Mouse (Mus musculus) stomach, embryonic 15.5 days (tissue): ENCODE results near the gene Ccdc93. TPM values are rescaled to one million over a fixed set of nuclear protein-coding genes. Genes with fewer than 3 reads are reported as not detected.

Source experiments
- ATAC-seq: fragments of 200-750 bp; cut with Nextera tagmentation; 2 replicates; pipeline ENCODE4 v1.8.0; 2017; ENCODE audit warnings: low read depth, moderate number of reproducible peaks, moderate TSS enrichment; ENCODE audit not compliant: insufficient read depth, low FRiP score
- H3K27ac ChIP-seq: fragments of 300-500 bp; sonication (generic); 2 replicates; pipeline ENCODE4 v1.5.1; 2015; ENCODE audit warnings: mild to moderate bottlenecking, inconsistent platforms
- H3K27me3 ChIP-seq: fragments of 300-500 bp; sonication (generic); replicated peaks from 2 replicates; pipeline ENCODE4 v1.6.1; 2015; ENCODE audit warnings: inconsistent platforms
- H3K36me3 ChIP-seq: fragments of 300-500 bp; sonication (generic); 2 replicates; pipeline ENCODE4 v1.6.1; 2015; ENCODE audit warnings: inconsistent platforms
- H3K4me1 ChIP-seq: fragments of 300-500 bp; sonication (generic); 2 replicates; pipeline ENCODE4 v1.6.1; 2015; ENCODE audit warnings: inconsistent platforms
- H3K4me2 ChIP-seq: fragments of 300-500 bp; sonication (generic); 2 replicates; pipeline ENCODE4 v1.6.1; 2015; ENCODE audit warnings: mild to moderate bottlenecking, inconsistent platforms
- H3K4me3 ChIP-seq: fragments of 300-500 bp; sonication (generic); replicated peaks from 2 replicates; pipeline ENCODE4 v1.5.1; 2015; ENCODE audit warnings: inconsistent platforms
- H3K9ac ChIP-seq: fragments of 300-500 bp; sonication (generic); 2 replicates; pipeline ENCODE4 v1.6.1; 2015; ENCODE audit warnings: inconsistent platforms
- H3K9me3 ChIP-seq: fragments of 300-500 bp; sonication (generic); 2 replicates; pipeline ENCODE4 v1.6.1; 2016; ENCODE audit warnings: inconsistent platforms
- WGBS: fragments of 180-500 bp; shearing (Covaris S2); methylation state at CpG from one replicate; pipeline ENCODE4 v1.1.7; 2015; 5-methylcytosine and 5-hydroxymethylcytosine counted together
- polyA plus RNA-seq: library from polyadenylated mRNA; unstranded; fragments of >200 nt; fragmentation: Nextera tagmentation; extraction: Ambion mirVana; gene quantifications from 2 replicates; pipeline ENCODE4 v1.2.1, GENCODE M21; 2015

The Ccdc93 gene
- polyA plus RNA-seq, 1 experiment from 2014 or later = 9.9 TPM

DNA sequence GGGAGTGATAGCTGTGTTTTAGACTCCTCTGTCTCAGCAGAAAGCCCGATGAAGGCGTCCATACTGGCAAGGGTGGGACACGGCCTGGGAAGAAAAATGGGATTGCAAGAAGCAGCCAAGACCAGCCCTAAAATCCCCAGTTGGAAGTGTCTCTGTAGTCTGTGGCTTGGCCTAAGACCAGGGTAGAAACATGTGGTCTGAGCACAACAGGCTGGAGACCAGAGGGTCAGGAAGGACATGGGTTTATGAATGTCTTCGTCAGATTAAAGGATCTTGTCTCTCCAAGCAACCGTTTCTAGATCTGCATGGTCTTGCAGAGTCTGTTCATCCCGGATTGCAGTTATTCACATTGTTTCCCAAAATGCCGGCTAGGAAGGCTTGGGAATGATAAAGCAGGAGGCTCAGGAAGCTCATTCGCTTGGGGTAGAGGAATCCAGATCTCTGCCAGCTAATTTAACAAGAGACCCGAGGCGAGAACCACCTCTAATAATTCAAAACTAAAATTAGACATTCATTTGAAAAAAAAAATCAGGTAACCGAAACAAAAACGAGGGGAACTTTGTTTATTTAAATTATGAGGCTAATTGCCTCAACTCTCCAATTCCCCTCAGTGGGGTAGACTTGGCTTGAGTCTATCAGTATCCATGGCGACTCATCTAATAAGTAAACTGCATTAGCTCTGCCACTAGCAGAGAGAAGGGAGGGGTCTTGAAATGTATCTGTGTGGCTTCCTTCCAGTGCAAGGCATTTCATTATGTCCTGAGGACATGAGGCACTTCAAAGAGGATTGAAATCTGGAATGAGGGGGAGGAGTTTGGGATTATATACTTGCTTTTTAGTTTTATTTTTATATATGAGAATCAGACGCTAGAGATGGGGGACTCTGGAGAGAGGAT is 31.6 kb upstream of the Ccdc93 start:
- 42% methylated on average over 14 of the region's 14 CpGs for WGBS
- no peaks in the 10 kb centered on the region for H3K27me3 ChIP-seq
- H3K4me3 ChIP-seq = no peak overlapping the region
- H3K4me1 ChIP-seq = 0 out of 2 replicates have a peak, but pooled peaks cover 5% of the 10 kb centered on the region
- H3K36me3 ChIP-seq = no peaks in the 10 kb centered on the region
- no peaks in the 10 kb centered on the region for H3K9me3 ChIP-seq
- H3K27ac ChIP-seq = no peak overlapping the region
- H3K4me2 ChIP-seq = no peak overlapping the region
- no peak overlapping the region for H3K9ac ChIP-seq
- ATAC-seq = no peak

DNA sequence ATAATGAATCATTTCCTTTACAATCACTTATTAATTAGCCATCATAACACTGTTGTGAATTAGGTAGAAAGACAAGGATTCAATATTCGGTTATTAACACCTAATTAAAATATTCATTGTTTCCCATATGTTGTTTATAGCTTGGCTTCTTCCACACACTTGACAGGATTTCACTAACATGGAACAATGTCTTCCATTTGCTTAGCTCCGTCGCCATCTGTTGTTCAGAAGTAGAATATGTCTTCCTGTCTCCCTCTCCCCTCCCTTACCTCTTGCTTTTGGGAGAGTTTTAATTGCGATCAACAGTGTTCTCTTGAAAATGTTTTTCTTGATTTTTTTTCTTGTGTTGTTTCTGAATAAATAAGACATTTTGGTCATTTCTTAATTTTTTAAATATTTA is 30.6 kb upstream of the Ccdc93 start:
- H3K36me3 ChIP-seq = no peaks in the 10 kb centered on the region
- no peak overlapping the region for H3K4me3 ChIP-seq
- WGBS = 23% methylated on average over 4 of the region's 4 CpGs
- no peaks in the 10 kb centered on the region for H3K27me3 ChIP-seq
- H3K4me1 ChIP-seq = 0 out of 2 replicates have a peak, but pooled peaks cover 5% of the 10 kb centered on the region
- no peak for ATAC-seq
- no peak overlapping the region for H3K9ac ChIP-seq
- H3K27ac ChIP-seq = no peak overlapping the region
- no peak overlapping the region for H3K4me2 ChIP-seq
- H3K9me3 ChIP-seq = no peaks in the 10 kb centered on the region

DNA sequence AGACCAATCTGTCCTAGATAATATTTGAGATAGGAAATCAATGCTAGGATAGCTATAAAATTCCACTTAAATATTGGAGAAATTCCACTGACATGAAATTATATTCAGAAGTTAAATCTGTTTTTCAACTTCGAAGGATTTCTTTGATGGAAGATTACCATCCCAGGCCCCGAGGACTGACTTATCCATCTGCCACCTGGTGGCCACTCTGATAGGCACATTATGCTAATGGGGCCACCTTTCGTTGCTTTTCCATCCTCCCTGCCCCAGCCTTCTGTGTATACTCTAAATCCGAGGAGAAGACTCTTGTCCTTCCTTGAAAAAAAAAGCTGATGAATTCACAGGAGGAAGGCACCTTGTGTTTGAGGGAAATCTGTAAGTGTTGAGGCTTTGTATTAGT is 11.8 kb upstream of the Ccdc93 start:
- 31% methylated on average over 4 of the region's 4 CpGs for WGBS
- Histone ChIP-seq H3K36me3 (no peaks in the 10 kb centered on the region), H3K9ac (no peak overlapping the region), H3K27ac (no peak overlapping the region), H3K27me3 (no peaks in the 10 kb centered on the region), H3K4me3 (no peak overlapping the region), H3K4me1 (no peaks in the 10 kb centered on the region), H3K9me3 (no peaks in the 10 kb centered on the region), H3K4me2 (no peak overlapping the region)
- no peak for ATAC-seq

DNA sequence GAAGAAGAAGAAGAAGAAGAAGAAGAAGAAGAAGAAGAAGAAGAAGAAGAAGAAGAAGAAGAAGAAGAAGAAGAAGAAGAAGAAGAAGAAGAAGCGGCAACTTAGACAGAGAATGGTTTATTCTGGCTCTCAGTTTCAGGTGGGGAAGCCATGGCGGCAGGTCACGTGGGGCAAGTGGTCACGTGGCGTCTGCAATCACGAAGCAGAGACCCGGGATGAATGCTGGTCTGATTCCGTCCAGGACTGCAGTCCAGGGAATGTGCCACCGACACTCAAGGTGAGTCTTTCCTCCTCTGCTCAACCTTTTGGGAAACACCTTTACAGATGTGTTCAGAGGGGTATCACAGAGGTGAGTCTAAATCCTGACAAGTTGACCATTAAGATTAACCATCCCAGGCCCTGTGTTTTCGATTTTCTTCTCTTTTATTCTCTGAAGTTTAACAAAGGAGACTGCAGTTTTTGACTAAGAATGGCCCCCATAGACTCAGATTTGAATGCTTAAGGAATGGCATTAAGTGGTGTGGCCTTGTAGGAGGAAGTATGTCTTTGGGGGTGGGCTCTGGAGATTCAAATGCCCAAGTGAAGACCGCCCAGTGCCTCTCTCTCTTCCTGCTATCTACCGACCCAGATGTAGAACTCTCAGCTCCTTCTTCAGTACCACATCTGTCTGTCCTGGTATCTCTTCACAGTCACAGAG is 11.1 kb upstream of the Ccdc93 start:
- Histone ChIP-seq H3K27ac (no peak overlapping the region), H3K36me3 (no peaks in the 10 kb centered on the region), H3K4me1 (no peaks in the 10 kb centered on the region), H3K27me3 (no peaks in the 10 kb centered on the region), H3K4me2 (no peak overlapping the region), H3K9ac (no peak overlapping the region), H3K9me3 (no peaks in the 10 kb centered on the region), H3K4me3 (no peak overlapping the region)
- 79% methylated on average over 12 of the region's 12 CpGs for WGBS
- no peak for ATAC-seq

DNA sequence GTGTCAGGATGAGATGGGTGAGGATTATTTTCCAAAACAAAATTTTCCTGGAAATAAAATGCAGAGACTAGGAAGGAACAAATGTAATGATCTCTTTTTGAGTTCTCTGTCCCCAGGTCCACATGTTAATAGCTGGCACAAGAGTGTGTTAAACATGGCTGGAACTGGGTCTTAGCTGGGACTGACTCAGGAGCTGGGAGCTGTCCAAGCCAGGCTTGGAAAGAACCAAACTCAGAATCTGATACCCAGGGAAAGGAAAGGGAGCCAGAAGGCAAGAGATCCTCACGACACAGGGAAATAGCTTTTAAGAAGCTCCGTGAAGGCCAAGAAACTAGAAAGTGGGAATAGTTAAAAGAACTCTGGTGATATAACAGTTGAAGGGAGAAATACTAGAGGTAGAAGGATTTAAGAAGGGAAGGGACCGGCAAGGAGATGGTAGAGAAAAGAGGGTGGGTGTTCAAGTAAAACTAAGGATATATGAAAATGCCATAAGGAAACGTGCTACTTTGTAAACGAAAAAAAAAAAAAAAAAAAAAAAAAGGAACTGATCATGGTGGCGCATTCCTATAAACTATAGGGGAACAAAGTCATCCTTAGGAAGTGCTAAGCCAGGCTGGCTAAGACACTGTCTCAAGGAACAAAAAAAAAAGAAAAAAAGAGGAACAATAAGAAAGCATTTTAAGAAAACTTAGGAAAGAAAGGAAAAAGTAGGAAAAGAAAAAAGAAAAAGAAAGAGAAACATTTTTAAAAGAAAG is 489 bp upstream of the Ccdc93 start:
- peak overlapping the region; percentile 96 for H3K4me2 ChIP-seq
- WGBS = 19% methylated on average over 6 of the region's 6 CpGs
- H3K9ac ChIP-seq = no peak overlapping the region
- peak overlapping the region; percentile 90; the same call in 1 of the 2 replicates for H3K4me3 ChIP-seq
- peaks cover 7% of the 10 kb centered on the region for H3K4me1 ChIP-seq
- no peak overlapping the region for H3K27ac ChIP-seq
- no peak for ATAC-seq
- H3K9me3 ChIP-seq = no peaks in the 10 kb centered on the region
- no peaks in the 10 kb centered on the region for H3K27me3 ChIP-seq
- no peaks in the 10 kb centered on the region for H3K36me3 ChIP-seq

DNA sequence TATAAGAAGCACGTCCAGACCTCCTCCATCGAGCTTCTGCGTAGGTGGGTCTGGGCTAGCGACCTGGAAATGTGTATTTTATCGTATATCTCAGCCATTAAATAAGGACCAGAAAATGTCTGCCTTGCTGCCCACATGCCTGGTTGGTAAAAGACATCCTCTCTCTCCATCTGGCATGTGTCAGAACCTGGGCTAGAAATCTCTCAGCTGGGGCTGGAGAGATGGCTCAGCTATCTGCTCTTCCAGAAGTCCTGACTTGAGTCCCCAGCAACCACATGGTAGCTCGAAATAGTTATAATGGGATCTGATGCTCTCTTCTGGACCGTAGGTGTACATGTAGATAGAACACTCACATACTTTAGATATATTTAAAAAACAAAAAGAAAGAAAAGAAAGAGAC is 5.1 kb downstream of the Ccdc93 start:
- Histone ChIP-seq H3K4me3 (no peak overlapping the region), H3K27me3 (no peaks in the 10 kb centered on the region), H3K9me3 (no peaks in the 10 kb centered on the region), H3K9ac (no peak overlapping the region), H3K27ac (no peak overlapping the region), H3K4me1 (peaks cover 3% of the 10 kb centered on the region; the same call in 1 of the 2 replicates), H3K36me3 (peaks cover 11% of the 10 kb centered on the region; the same call in 1 of the 2 replicates), H3K4me2 (no peak overlapping the region)
- no peak for ATAC-seq
- 91% methylated on average over 7 of the region's 7 CpGs for WGBS

DNA sequence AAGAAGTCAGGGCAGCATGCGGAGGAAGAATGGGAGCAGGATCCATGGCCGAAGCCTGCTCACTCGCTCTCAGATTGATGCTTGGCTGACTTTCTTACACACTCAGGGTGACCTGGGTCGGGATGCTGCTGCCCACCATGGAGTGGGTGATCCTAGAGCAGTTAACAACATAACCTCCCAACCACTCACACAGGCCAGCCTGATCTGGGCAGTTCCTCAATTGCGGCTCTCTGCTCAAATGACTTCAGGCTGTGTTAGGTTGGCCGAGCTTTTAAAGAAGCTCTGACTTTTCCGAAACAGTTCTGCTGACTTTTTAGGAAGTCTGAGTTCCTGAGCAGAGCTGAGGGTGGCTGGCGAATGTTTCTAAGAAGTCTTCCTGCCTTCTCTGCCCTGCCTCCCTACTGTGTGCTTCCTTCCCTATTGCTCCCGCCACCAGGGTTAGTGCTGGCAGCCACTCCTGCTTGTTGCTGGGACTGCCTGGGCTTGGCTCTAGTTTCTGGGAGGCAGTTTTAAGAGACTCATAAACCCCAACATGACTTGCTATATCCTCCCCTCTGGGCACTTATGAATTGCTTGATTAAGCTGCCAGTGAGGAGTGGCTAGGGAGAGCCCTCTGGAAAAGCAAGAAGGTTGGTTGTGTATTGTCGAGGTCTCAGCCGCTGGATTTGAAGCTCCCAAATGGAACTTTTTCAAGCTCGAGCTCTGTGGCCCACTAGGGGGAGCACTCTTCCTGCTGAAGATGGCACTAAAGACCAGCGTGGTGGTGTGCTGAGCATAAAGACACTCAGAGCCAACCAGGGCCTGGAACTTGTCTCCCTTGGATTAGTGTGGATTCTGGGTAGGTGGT is 9.9 kb downstream of the Ccdc93 start:
- Histone ChIP-seq H3K9ac (no peak overlapping the region), H3K4me3 (no peak overlapping the region), H3K9me3 (no peaks in the 10 kb centered on the region), H3K4me2 (no peak overlapping the region), H3K27ac (no peak overlapping the region), H3K27me3 (no peaks in the 10 kb centered on the region), H3K36me3 (peaks cover 24% of the 10 kb centered on the region), H3K4me1 (no peaks in the 10 kb centered on the region)
- ATAC-seq = no peak
- 65% methylated on average over 13 of the region's 13 CpGs for WGBS

DNA sequence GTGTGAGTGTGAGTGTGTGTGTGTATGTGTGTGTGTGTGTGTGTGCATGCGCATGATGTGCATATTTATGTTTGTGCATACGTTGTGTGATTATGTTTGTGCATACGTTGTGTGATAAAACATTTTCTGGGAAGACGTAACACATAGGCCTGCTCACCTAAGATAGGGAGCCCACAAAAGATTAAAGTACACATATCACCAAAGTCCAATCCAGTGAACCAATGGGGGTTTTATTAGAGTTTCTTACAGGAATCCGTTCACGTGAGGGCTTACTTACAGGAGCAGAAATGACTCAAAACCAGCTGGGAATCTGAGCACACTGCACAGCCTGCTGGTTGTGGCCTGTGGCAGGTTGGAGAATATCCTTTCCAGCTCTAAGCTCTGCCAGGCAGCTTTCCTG is 13.3 kb downstream of the Ccdc93 start:
- WGBS = 92% methylated on average over 6 of the region's 6 CpGs
- Histone ChIP-seq H3K4me1 (no peaks in the 10 kb centered on the region), H3K27ac (no peak overlapping the region), H3K9me3 (no peaks in the 10 kb centered on the region), H3K4me3 (no peak overlapping the region), H3K36me3 (peaks cover 32% of the 10 kb centered on the region), H3K4me2 (no peak overlapping the region), H3K9ac (no peak overlapping the region), H3K27me3 (no peaks in the 10 kb centered on the region)
- ATAC-seq = no peak

DNA sequence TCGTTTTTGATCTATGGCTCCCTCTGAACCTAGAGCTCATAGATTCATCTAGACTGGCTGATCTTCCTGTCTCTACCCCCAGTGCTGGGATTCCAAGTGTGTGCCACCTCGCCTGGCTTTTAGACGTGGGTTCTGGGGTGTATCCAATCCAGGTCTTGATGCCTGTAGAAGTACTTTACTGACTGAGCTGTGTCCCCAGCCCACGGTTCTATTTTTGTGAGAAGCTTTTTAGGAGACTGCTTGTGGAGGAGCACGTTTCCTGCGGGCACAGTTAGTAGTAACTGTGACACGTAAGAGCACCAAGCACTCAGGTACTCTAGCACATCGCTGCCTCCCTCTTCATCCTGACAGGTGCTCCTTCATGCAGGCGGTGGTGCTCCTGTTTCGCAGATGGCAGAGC is 16.4 kb downstream of the Ccdc93 start:
- Histone ChIP-seq H3K4me1 (no peaks in the 10 kb centered on the region), H3K27ac (no peak overlapping the region), H3K36me3 (peaks cover 29% of the 10 kb centered on the region; the same call in 1 of the 2 replicates), H3K4me2 (no peak overlapping the region), H3K27me3 (no peaks in the 10 kb centered on the region), H3K4me3 (no peak overlapping the region), H3K9ac (no peak overlapping the region), H3K9me3 (no peaks in the 10 kb centered on the region)
- 94% methylated on average over 10 of the region's 10 CpGs for WGBS
- ATAC-seq = no peak

DNA sequence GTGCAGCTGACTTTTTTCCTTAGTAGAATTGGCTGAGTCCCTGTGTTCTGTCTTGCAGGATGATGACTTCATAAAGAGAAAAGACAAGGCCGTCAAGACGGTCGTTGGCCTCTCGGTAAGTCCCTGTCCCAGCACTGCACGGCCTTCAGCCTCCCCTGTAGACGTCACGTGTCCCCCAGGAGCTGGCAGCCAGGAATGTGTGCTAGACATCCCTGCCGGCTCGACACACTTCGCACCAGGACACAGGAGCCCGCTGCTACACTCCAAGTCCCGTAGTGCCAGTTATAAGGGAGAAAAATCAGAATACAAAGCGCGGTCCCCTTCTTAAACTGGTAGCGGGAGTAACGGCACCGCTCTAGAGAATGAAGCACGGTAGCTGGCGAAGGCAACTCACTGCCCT is 17.3 kb downstream of the Ccdc93 start:
- no peak overlapping the region for H3K4me3 ChIP-seq
- H3K4me2 ChIP-seq = no peak overlapping the region
- no peak overlapping the region for H3K9ac ChIP-seq
- peaks cover 21% of the 10 kb centered on the region; the same call in 1 of the 2 replicates for H3K36me3 ChIP-seq
- H3K4me1 ChIP-seq = 0 out of 2 replicates have a peak, but pooled peaks cover 2% of the 10 kb centered on the region
- no peaks in the 10 kb centered on the region for H3K27me3 ChIP-seq
- H3K27ac ChIP-seq = no peak overlapping the region
- ATAC-seq = no peak
- WGBS = 91% methylated on average over 19 of the region's 19 CpGs
- no peaks in the 10 kb centered on the region for H3K9me3 ChIP-seq

DNA sequence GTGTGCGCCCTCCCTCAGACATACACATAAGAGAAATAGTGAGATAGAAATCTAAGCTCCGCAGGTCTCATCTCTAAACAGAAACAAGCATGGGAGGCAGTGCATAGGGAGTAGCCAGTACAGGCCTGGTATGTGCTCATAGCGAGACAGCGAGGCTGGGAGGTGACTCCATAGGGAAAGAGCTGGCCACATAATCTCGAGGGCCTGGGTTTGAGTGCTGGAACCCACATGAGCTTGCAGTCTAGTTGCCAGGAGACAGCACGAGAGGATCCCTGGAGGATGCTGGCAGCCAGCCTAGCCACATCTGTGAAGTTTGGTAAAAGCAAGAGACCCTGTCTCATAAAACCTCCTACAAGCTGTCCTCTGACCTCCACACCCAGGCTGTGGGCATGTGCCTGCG is 20.2 kb downstream of the Ccdc93 start:
- no peak overlapping the region for H3K27ac ChIP-seq
- WGBS = 77% methylated on average over 7 of the region's 7 CpGs
- ATAC-seq = no peak
- H3K27me3 ChIP-seq = no peaks in the 10 kb centered on the region
- H3K9ac ChIP-seq = no peak overlapping the region
- H3K4me1 ChIP-seq = 0 out of 2 replicates have a peak, but pooled peaks cover 2% of the 10 kb centered on the region
- no peak overlapping the region for H3K4me3 ChIP-seq
- no peak overlapping the region for H3K4me2 ChIP-seq
- no peaks in the 10 kb centered on the region for H3K9me3 ChIP-seq
- peaks cover 18% of the 10 kb centered on the region; the same call in 1 of the 2 replicates for H3K36me3 ChIP-seq
